Comparison of ENCODE assay signal across 8 mouse cellular contexts in genomic region chr12:32953596-32954215, GRCm38 (mm10). TPM values are rescaled to one million over a fixed set of nuclear protein-coding genes. Genes with fewer than 3 reads are reported as not detected.
DNase-seq lines count a peak whose midpoint lies in the region; ATAC-seq and TF ChIP-seq lines count a peak whose summit lies in the region.

TSS of gene Sypl (plus strand) at chr12:32953891.

- intact Hi-C loops in heart, postnatal 25 days (cut with DNase I) = loop anchor here (2.0 kb wide), 1 partner anchor 57 kb away; no protein-coding TSS in a partner anchor

- H3K36me3 ChIP-seq in ES-E14 (ENCODE audit: control insufficient read depth, insufficient read depth, low read length, poor library complexity, severe bottlenecking) = no peaks in the 10 kb centered on the region
- H3K36me3 ChIP-seq in forebrain, embryonic 15.5 days = no peaks in the 10 kb centered on the region

- TF ChIP-seq CTCF in lung, adult 2 months (IDR thresholded peaks at IDR 0.05; ENCODE audit: insufficient read depth, low read length) = no peak

- peaks cover 2 to 3% of the 10 kb centered on the region in 2 experiments; a peak in 2 of 4 replicates for H3K4me1 ChIP-seq in ES-E14 (ENCODE audit: control insufficient read depth in 2 of 2, insufficient read depth in 2 of 2, low read length in 2 of 2, poor library complexity in 1 of 2)
- H3K4me1 ChIP-seq in forebrain, embryonic 15.5 days = peaks cover 33% of the 10 kb centered on the region
- peaks cover 3% of the 10 kb centered on the region for H3K4me1 ChIP-seq in lung, adult 2 months (ENCODE audit: control insufficient read depth, insufficient read depth, low read length)

- peak within 1 kb of the TSS; percentile 69 for H3K4me2 ChIP-seq in forebrain, embryonic 15.5 days (replicated peaks)

- peak; percentile 74; the same call in 1 of the 2 replicates for TF ChIP-seq POLR2A in lung, adult 2 months (IDR thresholded peaks at IDR 0.05; ENCODE audit: borderline replicate concordance, extremely low read depth, low read depth, low read length)

- under 1% methylated on average over 52 of the region's 52 CpGs for WGBS in forebrain, embryonic 15.5 days
- WGBS in lung, adult 2 months = under 1% methylated on average over 52 of the region's 52 CpGs

- peak within 1 kb of the TSS; percentile 82 to 100 for H3K4me3 ChIP-seq in ES-E14 (ENCODE audit: insufficient read depth in 1 of 2, low read depth in 1 of 2, low read length in 2 of 2, poor library complexity in 1 of 2, severe bottlenecking in 1 of 2)
- peak within 1 kb of the TSS; percentile 94 for H3K4me3 ChIP-seq in forebrain, embryonic 15.5 days
- peak within 1 kb of the TSS; percentile 99 for H3K4me3 ChIP-seq in lung, adult 2 months (replicated peaks; ENCODE audit: extremely low read depth, low read depth, low read length)

- in situ Hi-C loops in ES-E14 (cut with MboI; ENCODE audit: low sequenced_read_pairs in 2 of 2, unreplicated experiment in 2 of 2) = no loop called here

- H3K9ac ChIP-seq in ES-E14 (ENCODE audit: insufficient read depth, low read depth, low read length, poor library complexity, severe bottlenecking) = peak within 1 kb of the TSS; percentile 86
- peak within 1 kb of the TSS; percentile 84 for H3K9ac ChIP-seq in forebrain, embryonic 15.5 days (replicated peaks)

- 0 out of 2 replicates have a peak within 1 kb of the TSS, but pooled peaks have one; percentile 16 for H3K27ac ChIP-seq in ES-E14 (ENCODE audit: insufficient read depth, low read depth, low read length, poor library complexity, severe bottlenecking)
- H3K27ac ChIP-seq in forebrain, embryonic 15.5 days (replicated peaks) = peak within 1 kb of the TSS; percentile 97

- H3K9me3 ChIP-seq in ES-E14 (ENCODE audit: control insufficient read depth, insufficient read depth, low read depth, low read length) = no peaks in the 10 kb centered on the region
- no peaks in the 10 kb centered on the region for H3K9me3 ChIP-seq in forebrain, embryonic 15.5 days

- peak; percentile 97 for DNase-seq in ES-E14 (ENCODE audit: low read depth, low spot score)
- peak; percentile 97 for DNase-seq in cerebellum, adult 11-12 months
- peak; percentile 97 for DNase-seq in heart, postnatal 25 days (ENCODE audit: low spot score)
- DNase-seq in layer of hippocampus, adult 18-20 months (ENCODE audit: low spot score in 2 of 2) = peak; percentile 94 to 96
- peak; percentile 94 for DNase-seq in lung, adult 2 months
- DNase-seq in thymus, adult 18-20 months = peak; percentile 90 to 94

- peak; percentile 98 for ATAC-seq in forebrain, embryonic 15.5 days (replicated peaks)
- peak; percentile 93 for ATAC-seq in neutrophil, adult 5-6 weeks (ENCODE audit: extremely low read depth, insufficient number of reproducible peaks, low FRiP score, poor library complexity, severe bottlenecking)

- no peaks in the 10 kb centered on the region for H3K27me3 ChIP-seq in forebrain, embryonic 15.5 days

TF ChIP-seq in ES-E14, 5 proteins besides CTCF, POLR2A, EP300 and RAD21:
- TF ChIP-seq ZNF384 (IDR thresholded peaks at IDR 0.05; ENCODE audit: low read depth, low read length) (no peak), MAFK (IDR thresholded peaks at IDR 0.05; ENCODE audit: insufficient read depth, low read depth, low read length) (peak; percentile 26; the same call in 1 of the 2 replicates), ZC3H11A (IDR thresholded peaks at IDR 0.05; ENCODE audit: borderline replicate concordance, low read depth, low read length) (no peak)
TF ChIP-seq in ES-E14: peak in this region for 1.

RNA-seq across cellular contexts. Expression of gene Sypl, which starts in this region (rescaled TPM):
- total RNA-seq in ES-E14 (2012; rRNA removed) = 26.5 and 29.2 TPM in 2 replicates
- polyA plus RNA-seq in forebrain, embryonic 15.5 days (2015; fragmentation: Nextera tagmentation; extraction: Ambion mirVana) = 39.8 TPM in 2 replicates
- total RNA-seq in heart, postnatal 25 days (2021) = 10 to 100 TPM; 85.3 to 86.1 TPM
- 10 to 100 TPM; 44.9 to 45.8 TPM for total RNA-seq in layer of hippocampus, adult 18-20 months (2021)
- 73.2 and 121 TPM in 2 replicates for polyA plus RNA-seq in lung, adult 2 months (2012; rRNA removed)
- 69.1 and 77.2 TPM in 2 replicates for total RNA-seq in neutrophil, adult 5-6 weeks (2017)

Comparison
In these comparisons a context has a peak if more than half of its experiments do, and no peak if none do; other contexts are left out.
1. Peak in every context shown above with its lines: DNase-seq, ATAC-seq, H3K4me3 ChIP-seq and H3K27ac ChIP-seq.